Mouse (Mus musculus) forebrain, embryonic 16.5 days (tissue): ENCODE results near the gene Gpr108. TPM values are rescaled to one million over a fixed set of nuclear protein-coding genes. Genes with fewer than 3 reads are reported as not detected.

ENCODE experiments used
- ATAC-seq: fragments of 200-750 bp; cut with Nextera tagmentation; 2 replicates; pipeline ENCODE4 v1.8.0; 2017; ENCODE audit warnings: mild to moderate bottlenecking, moderate library complexity
- H3K27ac ChIP-seq: fragments of 300-500 bp; sonication (generic); 2 replicates; pipeline ENCODE4 v1.5.1; 2014; ENCODE audit warnings: low read length, control low read depth
- H3K27me3 ChIP-seq: fragments of 300-500 bp; sonication (generic); replicated peaks from 2 replicates; pipeline ENCODE4 v1.6.1; 2014; ENCODE audit warnings: low read length; ENCODE audit not compliant: control insufficient read depth, insufficient read depth
- H3K36me3 ChIP-seq: fragments of 300-500 bp; sonication (generic); 2 replicates; pipeline ENCODE4 v1.6.1; 2014; ENCODE audit not compliant: control insufficient read depth, insufficient read depth
- H3K4me1 ChIP-seq: fragments of 300-500 bp; sonication (generic); replicated peaks from 2 replicates; pipeline ENCODE4 v1.6.1; 2014; ENCODE audit warnings: low read length; ENCODE audit not compliant: control insufficient read depth, insufficient read depth
- H3K4me2 ChIP-seq: fragments of 300-500 bp; sonication (generic); 2 replicates; pipeline ENCODE4 v1.6.1; 2014; ENCODE audit warnings: mild to moderate bottlenecking, low read length, control low read depth
- H3K4me3 ChIP-seq: fragments of 300-500 bp; sonication (generic); replicated peaks from 2 replicates; pipeline ENCODE4 v1.5.1; 2014; ENCODE audit warnings: mild to moderate bottlenecking, low read length, control low read depth
- H3K9ac ChIP-seq: fragments of 300-500 bp; sonication (generic); replicated peaks from 2 replicates; pipeline ENCODE4 v1.6.1; 2014; ENCODE audit warnings: low read depth, low read length, control low read depth
- H3K9me3 ChIP-seq: fragments of 300-500 bp; sonication (generic); 2 replicates; pipeline ENCODE4 v1.6.1; 2016; ENCODE audit warnings: low read length; ENCODE audit not compliant: control insufficient read depth
- WGBS: fragments of 180-500 bp; shearing (Covaris S2); extraction: QIAGEN DNeasy Blood & Tissue Kit; methylation state at CpG from one replicate; pipeline ENCODE4 v1.1.7; 2014; 5-methylcytosine and 5-hydroxymethylcytosine counted together
- polyA plus RNA-seq: library from polyadenylated mRNA; unstranded; fragments of >200 nt; fragmentation: Nextera tagmentation; extraction: Ambion mirVana; gene quantifications from 2 replicates; pipeline ENCODE4 v1.2.1, GENCODE M21; 2015

The Gpr108 gene
- polyA plus RNA-seq, 1 experiment from 2014 or later, result 18.2 TPM

GRCm38 (mm10) chr17:57237181-57237580 lies 11.1 kb downstream of the Gpr108 start:
- WGBS, result 96% methylated on average over 9 of the region's 9 CpGs

GRCm38 (mm10) chr17:57235803-57236202 lies 12.4 kb downstream of the Gpr108 start:
- Histone ChIP-seq H3K4me2 (no peak overlapping the region), H3K4me3 (no peak overlapping the region), H3K27me3 (no peaks in the 10 kb centered on the region), H3K27ac (no peak overlapping the region), H3K4me1 (no peaks in the 10 kb centered on the region), H3K36me3 (peaks cover 9% of the 10 kb centered on the region), H3K9ac (no peak overlapping the region), H3K9me3 (no peaks in the 10 kb centered on the region)
- 93% methylated on average over 5 of the region's 5 CpGs for WGBS
- peak; percentile 17; the same call in 1 of the 2 replicates for ATAC-seq

More at GRCm38 (mm10) chr17:57237181-57237580, 11.1 kb downstream of the Gpr108 start:
- H3K4me1 ChIP-seq, result no peaks in the 10 kb centered on the region
- no peak for ATAC-seq
- peaks cover 12% of the 10 kb centered on the region for H3K36me3 ChIP-seq
- H3K9me3 ChIP-seq, result no peaks in the 10 kb centered on the region
- no peak overlapping the region for H3K27ac ChIP-seq
- no peak overlapping the region for H3K4me3 ChIP-seq
- H3K9ac ChIP-seq, result no peak overlapping the region
- no peaks in the 10 kb centered on the region for H3K27me3 ChIP-seq
- H3K4me2 ChIP-seq, result no peak overlapping the region

GRCm38 (mm10) chr17:57234254-57234928 lies 13.9 kb downstream of the Gpr108 start:
- Histone ChIP-seq H3K4me2 (no peak overlapping the region), H3K27me3 (no peaks in the 10 kb centered on the region), H3K36me3 (peaks cover 9% of the 10 kb centered on the region), H3K9me3 (no peaks in the 10 kb centered on the region), H3K4me3 (no peak overlapping the region), H3K9ac (no peak overlapping the region), H3K27ac (no peak overlapping the region), H3K4me1 (no peaks in the 10 kb centered on the region)
- ATAC-seq, result no peak
- 80% methylated on average over 12 of the region's 12 CpGs for WGBS

- Histone ChIP-seq H3K9me3 (no peaks in the 10 kb centered on the region), H3K4me2 (no peak overlapping the region), H3K36me3 (peaks cover 9% of the 10 kb centered on the region), H3K9ac (no peak overlapping the region), H3K27me3 (no peaks in the 10 kb centered on the region), H3K4me3 (no peak overlapping the region), H3K4me1 (no peaks in the 10 kb centered on the region), H3K27ac (no peak overlapping the region)
- no peak for ATAC-seq
- WGBS, result 62% methylated on average over 7 of the region's 7 CpGs
Measured at GRCm38 (mm10) chr17:57233038-57233437, 15.2 kb downstream of the Gpr108 start.

GRCm38 (mm10) chr17:57232200-57232599 lies 16.0 kb downstream of the Gpr108 start:
- WGBS, result 84% methylated on average over 1 of the region's 1 CpGs
- Histone ChIP-seq H3K4me2 (no peak overlapping the region), H3K9me3 (no peaks in the 10 kb centered on the region), H3K36me3 (peaks cover 7% of the 10 kb centered on the region), H3K9ac (no peak overlapping the region), H3K27ac (no peak overlapping the region), H3K4me3 (no peak overlapping the region), H3K4me1 (no peaks in the 10 kb centered on the region), H3K27me3 (no peaks in the 10 kb centered on the region)
- no peak for ATAC-seq

GRCm38 (mm10) chr17:57231321-57231771 lies 16.9 kb downstream of the Gpr108 start:
- no peak for ATAC-seq
- Histone ChIP-seq H3K4me1 (no peaks in the 10 kb centered on the region), H3K9me3 (no peaks in the 10 kb centered on the region), H3K4me3 (no peak overlapping the region), H3K27ac (no peak overlapping the region), H3K9ac (no peak overlapping the region), H3K4me2 (no peak overlapping the region), H3K27me3 (no peaks in the 10 kb centered on the region), H3K36me3 (peaks cover 7% of the 10 kb centered on the region; the same call in 1 of the 2 replicates)

- no peaks in the 10 kb centered on the region for H3K4me1 ChIP-seq
- 70% methylated on average over 6 of the region's 6 CpGs for WGBS
- no peaks in the 10 kb centered on the region for H3K27me3 ChIP-seq
- H3K36me3 ChIP-seq, result peaks cover 5% of the 10 kb centered on the region; the same call in 1 of the 2 replicates
- H3K27ac ChIP-seq, result no peak overlapping the region
- no peaks in the 10 kb centered on the region for H3K9me3 ChIP-seq
- no peak for ATAC-seq
- no peak overlapping the region for H3K9ac ChIP-seq
- no peak overlapping the region for H3K4me2 ChIP-seq
- no peak overlapping the region for H3K4me3 ChIP-seq
Measured at GRCm38 (mm10) chr17:57230728-57231125, 17.5 kb downstream of the Gpr108 start.

- ATAC-seq, result no peak
- Histone ChIP-seq H3K36me3 (0 out of 2 replicates have a peak, but pooled peaks cover 3% of the 10 kb centered on the region), H3K4me3 (no peak overlapping the region), H3K9ac (no peak overlapping the region), H3K4me2 (no peak overlapping the region), H3K27me3 (no peaks in the 10 kb centered on the region), H3K9me3 (no peaks in the 10 kb centered on the region), H3K27ac (no peak overlapping the region), H3K4me1 (no peaks in the 10 kb centered on the region)
- 82% methylated on average over 15 of the region's 15 CpGs for WGBS
Measured at GRCm38 (mm10) chr17:57229851-57230727, 18.2 kb downstream of the Gpr108 start.

GRCm38 (mm10) chr17:57228873-57229272 lies 19.4 kb downstream of the Gpr108 start:
- H3K4me1 ChIP-seq, result no peaks in the 10 kb centered on the region
- H3K36me3 ChIP-seq, result no peaks in the 10 kb centered on the region
- H3K4me3 ChIP-seq, result no peak overlapping the region
- no peaks in the 10 kb centered on the region for H3K27me3 ChIP-seq
- no peak overlapping the region for H3K27ac ChIP-seq
- WGBS, result 82% methylated on average over 3 of the region's 3 CpGs
- H3K4me2 ChIP-seq, result no peak overlapping the region
- ATAC-seq, result no peak
- no peak overlapping the region for H3K9ac ChIP-seq
- H3K9me3 ChIP-seq, result no peaks in the 10 kb centered on the region
